Mouse (Mus musculus) CD4-positive helper T cell, adult 2 months (primary cell): ENCODE measurements around the gene Cmtm7.

Experiments used
- DNase-seq: peaks from one replicate; pipeline ENCODE4 v3.0.0-alpha.2; 2012; ENCODE audit warnings: low read depth, missing footprints, low spot score

Gene Cmtm7

DNA sequence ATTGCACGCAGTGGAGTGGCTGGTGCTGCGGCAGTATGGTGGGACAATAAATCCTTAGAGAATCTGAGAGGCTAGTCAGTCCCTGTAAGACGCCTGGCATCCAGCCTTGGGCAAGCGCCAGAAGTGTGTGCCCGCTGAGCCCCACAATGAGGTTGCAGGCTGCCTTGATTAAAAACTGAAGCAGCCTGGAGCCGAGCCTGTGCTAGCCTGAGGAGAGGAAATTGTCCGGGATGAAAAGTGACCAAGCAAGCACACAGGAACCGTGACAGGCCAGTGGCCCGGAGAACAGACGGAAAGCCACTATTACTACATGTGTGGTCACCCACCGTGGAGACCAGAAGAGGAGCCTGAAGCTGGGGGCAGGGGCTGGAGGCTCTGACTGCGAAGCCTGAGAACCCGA, 14.6 kb downstream of the Cmtm7 start:
- DNase-seq: no peak

DNA sequence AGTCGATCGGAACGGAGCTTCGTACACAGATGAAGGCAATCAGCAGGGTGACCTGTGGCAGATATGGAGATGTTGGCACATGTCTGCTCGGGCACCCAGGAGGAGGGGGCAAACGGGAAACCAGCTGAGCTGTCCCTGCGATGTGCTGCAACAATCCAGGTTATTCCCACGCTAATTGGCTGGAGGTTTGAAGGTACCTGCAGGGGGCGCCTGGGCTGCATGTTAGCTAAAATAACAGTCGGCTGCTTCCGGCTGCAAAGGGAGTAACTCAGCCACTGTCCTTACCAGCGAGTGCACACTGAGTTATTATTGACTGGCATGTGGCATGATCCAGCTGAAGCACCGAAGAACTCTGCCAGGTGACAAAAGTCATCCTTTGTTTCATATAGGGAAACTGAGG, 18.3 kb downstream of the Cmtm7 start:
- peak; percentile 54 for DNase-seq

- DNase-seq: no peak
Observed at GRCm38 (mm10) chr9:114761848-114762247, 19.8 kb downstream of the Cmtm7 start.

GRCm38 (mm10) chr9:114760353-114760752, 21.3 kb downstream of the Cmtm7 start:
- DNase-seq: no peak

DNA sequence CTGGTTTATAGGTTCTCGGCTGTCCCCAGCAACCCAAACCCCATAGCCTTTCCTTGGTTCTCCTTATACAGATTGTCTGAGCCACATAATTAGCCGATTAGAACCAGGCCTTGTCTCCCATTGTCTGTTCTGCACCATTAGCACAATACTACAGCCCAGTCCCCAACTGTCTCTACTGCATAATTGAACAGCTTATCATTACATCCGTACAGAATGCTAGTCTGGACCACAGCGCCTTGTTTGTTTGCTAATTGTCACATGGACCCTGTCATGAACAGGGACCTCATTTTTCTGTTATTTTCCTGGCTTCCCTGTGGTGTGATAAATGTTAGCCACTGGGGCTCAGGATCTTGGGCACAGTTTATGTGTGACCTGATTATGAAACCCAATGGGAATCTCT, 21.8 kb downstream of the Cmtm7 start:
- DNase-seq: no peak

- DNase-seq: no peak
Observed at GRCm38 (mm10) chr9:114758801-114759200, 22.9 kb downstream of the Cmtm7 start.

DNA sequence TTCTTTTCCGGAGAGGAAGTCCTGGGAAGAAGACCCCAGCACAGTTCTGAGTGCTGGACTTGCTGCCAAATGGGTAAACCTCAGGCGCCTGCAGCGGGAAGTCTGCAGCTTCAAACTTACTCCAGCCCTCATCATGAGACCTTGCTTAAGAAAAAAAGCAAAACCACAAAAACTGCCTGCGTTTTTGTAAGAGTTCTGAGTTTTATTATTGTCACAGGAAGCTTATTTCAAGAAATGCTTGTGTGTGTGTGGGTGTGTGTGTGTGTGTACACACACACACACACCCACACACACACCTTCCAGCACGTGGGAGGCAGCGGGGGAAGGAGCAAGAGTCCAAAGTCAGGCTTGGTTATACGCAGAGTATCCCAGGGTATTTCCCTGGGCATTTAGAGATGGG, 23.4 kb downstream of the Cmtm7 start:
- peak; percentile 67 for DNase-seq

- DNase-seq: peak; percentile 95
Observed at GRCm38 (mm10) chr9:114752863-114753484, 28.7 kb downstream of the Cmtm7 start.

GRCm38 (mm10) chr9:114752311-114752710, 29.3 kb downstream of the Cmtm7 start:
- DNase-seq: peak; percentile 77

- no peak for DNase-seq
Observed at GRCm38 (mm10) chr9:114751582-114751981, 30.1 kb downstream of the Cmtm7 start.

- DNase-seq: no peak
Observed at GRCm38 (mm10) chr9:114747466-114747865, 34.2 kb downstream of the Cmtm7 start.

DNA sequence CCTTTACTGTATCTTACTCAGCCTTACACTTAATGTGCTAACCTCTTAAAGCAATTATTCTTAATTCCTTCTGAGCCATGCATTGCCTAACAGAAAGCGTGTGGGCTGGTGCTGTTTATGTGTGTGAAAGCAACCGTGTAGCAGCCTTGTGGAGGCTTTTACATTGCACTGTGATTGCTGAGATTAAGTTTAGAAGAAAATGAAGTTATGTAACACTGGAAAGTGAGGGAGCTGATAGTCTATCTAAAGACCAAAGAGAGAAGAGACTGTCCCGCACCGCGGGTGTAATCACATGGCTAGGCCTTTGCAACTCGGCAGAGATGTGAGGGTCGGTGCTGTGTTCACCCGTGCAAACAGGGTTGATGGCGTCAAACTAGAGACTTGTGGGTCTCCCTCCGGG, 34.6 kb downstream of the Cmtm7 start:
- DNase-seq: no peak

DNA sequence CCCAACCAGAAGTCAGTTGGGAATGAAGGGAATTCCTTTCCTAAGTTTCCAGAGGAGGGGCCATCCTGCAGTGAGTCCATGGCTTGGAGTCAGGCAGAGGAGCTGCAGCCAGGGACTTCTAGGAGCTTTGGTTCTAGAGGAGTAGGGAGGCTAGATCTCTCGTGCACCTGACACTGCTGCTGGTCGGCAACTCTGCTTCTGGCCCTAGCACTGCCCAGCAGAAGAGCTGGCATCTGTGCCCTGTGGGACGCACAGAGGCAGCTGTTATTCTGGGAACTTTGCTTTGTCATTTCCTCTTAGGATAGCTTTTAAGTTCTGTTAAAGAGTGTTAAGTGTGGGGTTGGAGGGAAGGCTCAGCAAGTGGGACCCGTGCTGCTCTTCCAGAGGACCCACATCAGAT, 36.0 kb downstream of the Cmtm7 start:
- no peak for DNase-seq

DNA sequence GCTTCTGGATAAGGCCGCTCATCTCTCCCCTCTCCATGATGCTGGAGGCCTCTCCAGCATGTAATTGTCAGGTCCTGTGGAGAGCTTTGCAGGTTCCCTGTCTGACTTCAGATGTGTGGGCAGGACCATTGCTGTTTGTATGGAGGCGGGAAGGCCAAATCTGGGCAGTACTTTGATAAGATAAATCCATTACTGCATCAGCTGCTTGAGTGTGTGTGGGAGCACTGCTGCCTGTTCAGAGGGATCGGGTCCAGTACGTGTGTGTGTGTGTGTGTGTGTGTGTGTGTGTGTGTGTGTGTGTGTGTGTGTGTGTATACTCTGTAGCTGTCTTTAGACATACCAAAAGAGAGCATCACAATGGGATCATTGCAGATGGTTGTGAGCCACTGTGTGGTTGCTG, 36.5 kb downstream of the Cmtm7 start:
- no peak for DNase-seq

DNA sequence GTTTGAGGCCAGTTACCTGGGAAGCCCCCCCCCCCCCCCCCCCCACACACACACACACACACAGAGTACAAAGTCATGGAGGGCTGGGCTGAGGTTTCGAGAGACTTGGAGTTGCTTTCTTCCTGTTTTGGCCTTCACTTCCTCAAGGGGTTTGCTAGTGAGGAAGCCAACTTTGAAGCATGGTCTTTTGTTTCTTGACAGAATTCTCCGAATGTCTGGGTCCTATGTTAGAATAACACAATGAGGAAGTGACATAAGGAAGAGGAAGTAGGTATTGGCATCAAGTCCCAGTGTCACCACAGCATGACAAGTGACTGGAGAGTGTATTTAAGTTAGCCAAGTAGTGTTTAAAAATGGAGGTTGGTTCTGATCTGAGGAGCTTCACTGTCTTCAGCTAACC, 38.9 kb downstream of the Cmtm7 start:
- DNase-seq: peak; percentile 73

GRCm38 (mm10) chr9:114740336-114740735, 41.3 kb downstream of the Cmtm7 start:
- DNase-seq: peak; percentile 66

DNA sequence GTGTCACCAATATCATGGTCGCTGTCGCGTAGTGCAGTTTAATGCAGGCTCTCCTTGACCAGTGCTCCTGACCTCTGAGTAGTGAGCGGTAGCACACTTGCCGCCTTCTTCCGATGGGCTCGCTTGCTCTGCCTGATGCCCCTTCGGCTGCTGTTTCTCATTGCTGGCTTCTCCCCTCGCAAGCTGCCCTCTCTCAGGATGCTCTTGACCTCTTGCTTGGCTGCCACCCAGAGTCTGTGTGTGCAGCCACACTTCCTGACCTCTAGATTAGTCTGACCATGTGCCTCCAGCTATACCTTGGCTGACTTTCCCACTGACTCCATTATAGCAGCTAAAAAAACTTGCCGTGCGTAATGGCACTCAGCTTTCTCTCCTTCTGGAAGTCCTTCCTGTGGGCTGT, 45.2 kb downstream of the Cmtm7 start:
- DNase-seq: no peak

GRCm38 (mm10) chr9:114733238-114733637, 48.4 kb downstream of the Cmtm7 start:
- no peak for DNase-seq

DNA sequence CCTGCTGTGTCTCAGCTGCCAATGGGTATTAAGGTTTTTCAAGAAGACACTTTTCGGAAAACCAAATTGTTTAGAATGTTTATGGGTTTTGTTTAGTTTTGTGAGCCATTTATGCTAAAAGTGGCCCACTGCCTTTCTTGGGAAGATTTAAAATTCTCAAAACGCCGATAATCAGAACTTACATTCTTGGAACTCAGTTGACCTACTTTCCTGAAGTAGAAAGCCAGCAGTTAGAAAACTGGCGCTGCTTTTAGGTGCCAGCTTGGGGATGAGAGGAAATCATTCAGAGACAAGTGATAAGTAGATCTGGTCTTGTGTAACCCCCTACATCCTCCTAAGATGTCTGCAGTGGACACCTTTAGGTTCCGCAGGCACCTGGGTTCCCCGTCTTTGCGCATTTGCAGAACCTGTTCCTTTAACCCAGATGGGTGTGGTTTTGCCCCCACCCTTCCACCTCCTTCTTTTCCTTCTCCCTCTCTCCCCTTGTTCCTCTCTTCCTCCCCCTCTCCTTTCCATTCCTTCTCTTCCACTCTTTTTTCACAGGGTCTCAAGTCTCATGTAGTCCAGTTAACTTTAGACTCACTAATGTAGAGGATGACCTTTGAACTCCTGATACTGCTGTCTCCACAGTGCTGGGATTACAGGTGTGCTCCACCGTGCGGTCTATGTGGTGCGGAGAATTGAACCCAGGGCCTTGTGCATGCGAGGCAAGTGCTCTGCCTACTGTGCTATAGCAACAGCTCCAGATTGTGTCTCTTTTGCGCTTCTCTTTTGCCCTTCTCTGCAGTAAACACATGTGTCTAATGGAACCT, 49.6 kb downstream of the Cmtm7 start:
- DNase-seq: peak; percentile 44

GRCm38 (mm10) chr9:114731011-114731755, 50.5 kb downstream of the Cmtm7 start, which contains the start of gene Cmtm6:
Gene Cmtm6 (plus strand): TSS chr9:114731116.
- peak; percentile 96 for DNase-seq

GRCm38 (mm10) chr9:114729911-114730805, 51.5 kb downstream of the Cmtm7 start:
- DNase-seq: peak; percentile 80
